Mouse (Mus musculus) neural tube, embryonic 10.5 days (tissue): Measurements from ENCODE around the gene Asb15.

Experiments
- DNase-seq: peaks from one replicate; pipeline ENCODE4 v3.0.0-alpha.2; 2017; ENCODE audit warnings: low spot score; ENCODE audit errors: extremely low spot score

Gene Asb15

DNA sequence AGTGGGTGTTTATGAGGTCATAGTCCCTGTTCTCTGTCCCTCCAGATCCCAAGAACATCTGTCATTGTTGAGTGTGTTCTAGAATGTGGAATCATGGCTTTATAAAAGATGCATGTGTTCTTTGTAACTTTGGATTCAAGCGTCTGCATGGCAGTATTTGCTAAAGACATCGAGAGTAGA is at the start of gene Asb15:
Gene Asb15 (plus strand): TSS at position 81 of the 180 bp plus-strand sequence.
- no peak for DNase-seq

DNA sequence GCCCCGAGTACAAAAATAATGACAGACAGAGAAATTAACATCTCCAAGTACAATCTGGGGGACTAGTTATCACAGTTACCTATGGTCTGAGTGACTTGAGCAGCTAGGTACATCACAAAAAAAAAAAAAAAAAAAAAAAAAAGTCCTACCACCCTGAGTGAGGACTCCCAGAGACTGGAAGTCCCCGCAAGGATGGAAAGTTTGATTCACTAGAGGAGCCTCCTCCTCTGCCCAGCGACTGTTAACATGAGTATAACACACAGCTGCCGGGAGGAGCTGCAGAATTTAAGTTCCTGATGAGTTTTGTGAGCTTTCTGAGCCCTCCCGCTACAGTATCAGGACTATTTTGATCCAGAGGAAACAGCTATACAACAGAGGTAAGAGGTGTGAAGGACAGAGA is 41.4 kb upstream of the Asb15 start:
- DNase-seq: no peak

DNA sequence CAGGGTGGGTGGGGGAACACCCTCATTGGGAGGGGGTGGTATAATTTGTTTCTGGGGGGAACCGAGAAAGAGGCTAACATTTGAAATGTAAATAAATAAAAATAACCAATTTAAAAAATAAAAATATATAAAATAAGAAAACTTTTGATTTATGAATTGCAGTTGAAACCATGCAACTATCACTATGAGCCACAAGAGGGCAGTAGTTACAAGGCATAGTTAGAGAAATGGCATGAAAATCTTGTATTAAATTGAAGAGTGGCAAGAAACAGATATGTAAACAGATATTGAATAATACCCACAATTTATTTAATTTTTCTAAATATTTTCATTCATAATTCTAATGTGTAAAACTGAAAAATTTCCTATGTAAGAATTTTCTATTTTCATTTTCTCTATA is 37.6 kb upstream of the Asb15 start:
- no peak for DNase-seq

DNA sequence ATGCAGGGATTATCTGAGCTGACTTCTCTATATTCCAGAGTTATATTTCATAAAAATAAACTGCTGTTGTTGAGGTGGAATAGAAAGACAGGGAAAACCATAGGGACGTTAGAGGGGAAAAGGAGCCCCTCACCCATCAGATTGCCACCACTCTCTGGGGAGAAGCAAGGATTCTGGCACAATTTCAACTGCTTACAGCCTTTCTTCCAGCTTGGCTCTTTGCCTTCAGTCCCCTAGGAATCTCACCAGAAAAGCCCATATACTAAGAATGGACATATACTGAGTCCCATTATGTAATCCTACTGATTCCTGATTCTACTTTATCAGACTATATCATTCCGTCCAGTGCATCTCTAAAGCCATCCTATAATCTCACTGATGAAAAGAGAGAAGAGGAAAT is 23.8 kb upstream of the Asb15 start:
- DNase-seq: no peak

DNA sequence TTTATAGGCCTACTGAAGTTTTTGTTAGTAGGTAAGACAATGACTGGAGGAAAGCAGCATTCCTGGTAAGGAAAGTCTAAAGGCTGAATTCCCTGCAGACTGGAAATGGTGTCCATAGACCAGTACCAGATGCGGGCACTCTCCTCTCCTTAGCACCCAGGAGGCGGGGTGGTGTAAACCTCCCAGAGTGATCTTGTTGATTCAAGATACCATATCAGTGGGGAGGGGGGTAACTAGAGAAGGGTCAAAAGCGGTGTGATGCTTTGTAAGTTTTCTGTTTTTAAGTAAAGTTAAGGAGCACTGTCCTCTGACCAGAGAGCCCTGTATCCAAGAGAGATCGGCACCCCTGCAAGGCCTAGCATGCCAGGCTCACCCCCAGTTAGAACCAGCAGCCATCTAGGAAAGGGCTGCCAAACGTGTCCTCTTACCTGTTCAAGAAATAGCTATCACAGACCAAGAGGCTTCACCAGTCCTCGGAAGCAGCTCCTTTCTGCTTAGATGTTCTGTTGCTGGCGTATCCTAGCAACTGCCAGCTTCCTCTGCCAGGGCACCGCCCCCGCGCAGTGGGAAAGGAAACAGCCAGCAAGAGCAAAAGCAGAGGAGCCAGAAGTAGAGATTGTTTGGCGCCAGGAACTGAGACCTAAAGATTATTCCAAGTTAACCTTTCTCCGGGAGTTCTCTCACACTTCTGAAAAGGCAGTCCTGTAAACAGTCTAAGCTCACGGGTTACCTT is 13.2 kb upstream of the Asb15 start, which contains the start of gene Iqub:
Gene Iqub (minus strand): TSS at position 516 of the 733 bp plus-strand sequence.
- peak; percentile 30 for DNase-seq

DNA sequence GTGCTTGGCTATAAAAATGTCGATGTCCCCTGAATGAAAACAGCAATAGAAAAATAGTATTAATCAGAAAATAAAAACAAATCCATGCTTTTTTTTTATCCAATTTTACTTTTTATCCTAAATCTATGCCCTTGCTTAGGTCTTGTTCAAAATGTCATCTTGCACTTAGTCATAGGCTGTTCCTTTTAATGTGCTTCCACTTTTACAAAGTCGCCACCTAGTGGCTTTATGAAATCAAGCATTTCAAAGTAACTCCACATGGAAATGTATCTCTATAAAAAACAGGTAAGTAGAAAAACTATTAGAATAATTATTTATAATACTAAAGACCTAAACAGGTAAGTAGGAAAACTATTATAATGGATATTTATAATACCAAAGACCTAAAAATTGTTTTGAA is 11.7 kb upstream of the Asb15 start:
- DNase-seq: no peak

DNA sequence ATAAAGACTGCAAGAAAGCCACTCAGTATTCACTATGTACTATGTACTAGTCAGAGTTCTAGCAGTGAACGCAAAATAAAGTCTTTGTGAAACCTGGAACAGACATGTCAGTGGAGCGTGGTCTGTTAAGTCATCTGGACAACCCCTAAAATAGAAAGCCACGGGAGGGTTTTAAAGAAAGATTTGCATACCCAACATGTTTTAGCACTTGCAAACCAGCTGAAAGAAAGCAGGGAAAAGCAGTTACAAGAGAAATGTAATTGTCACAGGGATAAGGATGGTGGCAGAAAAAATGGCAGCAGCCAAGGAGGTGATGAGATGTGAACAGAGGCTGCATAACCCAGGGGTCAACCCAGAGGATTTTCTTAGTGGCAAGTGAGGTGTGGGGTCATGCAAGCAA is 2.2 kb upstream of the Asb15 start:
- DNase-seq: no peak

DNA sequence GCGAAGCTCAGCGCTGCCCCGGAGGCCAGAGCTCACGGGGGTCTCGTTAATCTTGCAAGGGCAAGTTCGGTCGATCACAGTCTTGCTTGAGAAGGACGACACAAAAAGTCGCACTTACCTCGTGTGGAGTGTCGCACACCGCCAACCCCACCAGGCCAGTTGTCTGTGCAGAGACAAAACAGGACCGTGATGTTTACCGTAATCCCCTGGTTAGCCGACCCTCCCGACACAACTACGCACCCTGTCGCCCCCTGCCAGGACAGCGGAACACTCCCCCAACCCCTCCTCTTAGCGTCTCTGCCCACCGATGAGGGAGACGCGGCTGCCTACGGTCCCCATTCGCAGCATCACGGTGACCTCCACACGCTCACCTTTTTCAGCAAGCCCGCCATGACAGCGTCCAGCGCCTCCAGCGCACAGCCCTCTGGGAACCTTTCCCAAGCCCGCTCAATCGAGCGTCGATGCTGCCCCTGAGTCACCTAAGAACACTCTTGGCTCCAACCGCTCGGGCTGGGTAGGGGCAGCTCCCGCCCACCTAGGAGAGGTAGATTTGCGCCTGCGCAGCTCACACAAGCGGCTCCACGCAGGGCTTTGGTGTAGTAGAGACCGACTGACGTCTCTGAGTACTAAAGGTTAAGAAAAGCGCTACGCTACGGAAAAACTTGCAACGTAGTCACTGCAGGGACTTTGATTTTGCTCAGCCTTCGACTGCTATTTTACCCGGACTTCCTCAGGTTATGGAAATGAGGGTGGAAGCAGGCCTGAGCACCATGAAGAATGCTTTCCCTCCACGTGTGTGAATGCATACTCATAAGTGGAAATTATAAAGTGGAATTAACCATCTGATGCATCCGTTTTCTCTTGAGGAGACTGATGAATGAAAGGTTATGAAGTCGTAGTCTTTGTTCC is 535 bp upstream of the Asb15 start, which contains the start of gene Ndufa5:
Gene Ndufa5 (minus strand): TSS at position 859 of the 909 bp plus-strand sequence.
- peak; percentile 91 for DNase-seq

DNA sequence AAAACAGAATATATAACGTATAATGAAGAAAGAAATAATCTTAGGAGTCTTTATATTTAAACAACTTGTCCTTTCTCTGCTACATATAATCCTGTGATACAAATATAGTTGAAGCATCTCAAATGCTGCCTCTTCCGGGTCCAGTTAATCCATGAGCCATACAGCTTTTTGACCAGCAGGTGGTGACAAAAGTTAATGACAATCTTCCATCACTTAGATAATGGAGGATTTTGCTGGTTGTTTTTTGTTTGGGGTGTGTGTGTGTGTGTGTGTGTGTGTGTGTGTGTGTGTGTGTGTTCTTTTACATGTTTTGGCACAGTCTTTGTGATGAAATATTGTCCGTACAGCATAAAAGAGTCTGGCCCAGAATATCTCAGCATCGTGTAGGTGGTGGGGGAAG is 2.2 kb downstream of the Asb15 start:
- DNase-seq: no peak

DNA sequence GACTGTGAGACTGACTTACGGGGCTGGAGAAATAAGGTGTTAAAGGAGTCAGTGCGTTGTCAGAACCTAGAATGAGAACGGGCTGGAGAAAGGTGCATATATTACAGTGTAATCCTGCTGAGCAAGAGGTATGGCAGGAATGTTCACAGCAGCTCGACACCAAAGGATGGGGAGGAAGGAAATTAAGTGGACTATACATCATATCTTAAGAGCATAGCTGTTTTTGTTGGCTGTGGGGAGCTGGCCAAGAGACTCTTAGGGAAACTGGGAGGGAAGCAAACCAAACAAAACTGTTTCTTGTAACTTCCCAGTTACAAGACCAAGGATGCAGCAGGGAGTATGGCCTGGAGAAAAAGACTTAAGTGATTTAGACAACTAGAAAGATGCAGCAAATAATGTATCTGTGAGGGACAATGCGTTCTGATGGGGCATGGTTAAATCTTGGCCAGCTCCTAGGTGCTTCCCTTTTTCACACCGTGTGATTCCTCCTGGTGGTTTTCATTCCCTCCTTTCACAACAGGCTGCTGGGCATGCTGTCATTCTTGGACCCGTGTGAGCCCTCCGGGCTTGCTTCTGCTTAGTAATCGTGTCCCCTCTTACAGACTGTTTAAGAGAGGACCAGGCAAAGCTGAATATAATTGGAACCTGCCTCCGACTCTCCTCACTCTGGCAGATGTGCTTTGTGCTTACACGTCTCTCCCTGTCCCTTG is 2.9 kb downstream of the Asb15 start:
- no peak for DNase-seq

DNA sequence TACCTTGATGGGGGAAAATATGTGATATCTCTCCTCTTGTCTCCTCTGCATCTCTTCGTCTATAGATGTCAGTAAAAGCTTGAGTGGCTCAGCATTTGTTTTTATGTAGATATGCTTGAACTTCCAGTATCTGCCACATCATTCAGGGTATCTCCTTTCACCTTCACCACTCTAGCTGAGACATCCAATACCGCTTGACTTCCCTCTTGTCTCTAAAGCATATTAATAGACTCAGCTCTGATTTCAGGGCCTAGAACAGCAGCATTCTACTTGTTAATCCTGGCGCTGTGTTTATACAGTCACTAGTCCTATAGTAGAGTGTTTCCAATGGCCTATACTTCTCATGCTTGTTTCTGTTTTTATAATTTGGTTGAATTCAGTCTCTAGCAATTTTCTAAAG is 4.9 kb downstream of the Asb15 start:
- no peak for DNase-seq

DNA sequence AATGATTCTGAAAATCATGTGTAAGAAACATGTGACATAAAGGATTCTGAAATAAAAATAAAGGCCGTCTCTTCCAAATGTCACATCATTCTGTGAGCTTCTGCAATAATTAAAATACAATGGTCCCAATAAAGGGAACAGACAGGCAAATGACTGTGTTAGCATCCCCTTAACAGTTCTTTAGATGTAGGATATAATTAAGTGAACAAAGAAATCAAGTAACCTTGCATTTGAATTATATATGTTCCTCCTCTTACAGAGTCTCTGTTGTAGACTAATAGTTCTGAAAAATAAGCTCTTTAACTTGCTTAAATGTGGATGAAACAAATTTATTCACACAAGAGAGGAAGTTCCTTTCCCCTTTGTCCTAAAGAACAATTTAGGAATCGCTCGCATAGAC is 10.5 kb downstream of the Asb15 start:
- no peak for DNase-seq

DNA sequence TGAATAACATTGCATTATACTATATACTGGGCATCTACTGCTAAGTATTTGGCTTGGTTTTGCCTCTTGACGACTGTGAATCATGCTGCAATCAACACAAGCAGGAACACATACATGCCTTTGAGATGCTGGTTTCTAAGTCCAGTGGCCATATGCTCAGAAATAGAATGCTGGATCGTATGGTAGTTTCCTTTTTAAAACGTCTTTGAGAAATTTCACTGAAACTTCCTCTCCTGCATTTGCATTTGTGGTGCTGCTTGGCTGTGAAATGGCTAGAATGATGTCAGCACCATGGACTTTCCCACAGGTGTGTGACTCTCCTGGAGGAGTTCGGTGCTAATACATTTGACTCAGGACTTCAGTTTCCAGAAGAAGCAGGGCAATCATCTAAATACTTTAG is 12.2 kb downstream of the Asb15 start:
- DNase-seq: no peak

DNA sequence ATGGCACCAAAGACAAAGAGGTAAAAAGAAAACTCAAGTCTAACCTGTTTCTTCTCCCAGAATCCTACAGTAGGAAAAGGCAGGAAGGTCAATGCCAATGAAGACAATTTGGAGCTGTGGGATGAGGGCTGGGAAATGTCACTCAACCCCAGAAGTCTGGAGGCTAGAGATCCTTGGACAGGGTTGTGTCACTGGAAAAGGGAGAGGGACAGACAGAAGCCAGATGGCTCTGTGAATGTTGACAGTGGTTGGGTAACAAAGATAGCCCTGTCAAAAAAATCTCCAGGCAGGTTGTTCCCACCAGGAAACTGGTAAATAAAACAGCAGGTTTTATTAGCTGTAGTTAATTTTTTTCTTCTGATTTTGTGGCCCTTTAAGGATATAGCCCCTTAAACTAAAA is 14.4 kb downstream of the Asb15 start:
- DNase-seq: no peak

DNA sequence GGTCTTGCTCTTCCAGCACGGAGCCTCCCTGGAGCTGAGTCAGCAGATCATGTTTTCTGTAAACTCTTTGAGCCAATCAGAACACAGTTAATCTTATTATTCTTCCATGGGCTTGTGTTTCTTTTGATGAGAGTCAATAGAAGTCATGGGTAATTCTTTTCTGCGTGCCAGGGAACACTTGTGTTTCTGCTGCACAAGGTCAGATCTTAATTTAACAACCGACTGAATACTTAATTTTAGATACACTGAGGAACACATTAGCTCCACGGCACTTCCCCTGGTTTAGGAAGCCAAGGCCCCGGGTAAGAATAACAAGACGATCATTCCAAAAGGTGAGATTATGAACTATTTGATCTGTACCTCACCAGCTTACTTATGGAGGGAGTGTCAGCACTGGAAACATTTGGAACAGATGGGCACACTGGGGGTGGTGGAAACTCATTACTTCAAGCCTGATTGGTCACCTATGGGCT is 15.2 kb downstream of the Asb15 start:
- no peak for DNase-seq

DNA sequence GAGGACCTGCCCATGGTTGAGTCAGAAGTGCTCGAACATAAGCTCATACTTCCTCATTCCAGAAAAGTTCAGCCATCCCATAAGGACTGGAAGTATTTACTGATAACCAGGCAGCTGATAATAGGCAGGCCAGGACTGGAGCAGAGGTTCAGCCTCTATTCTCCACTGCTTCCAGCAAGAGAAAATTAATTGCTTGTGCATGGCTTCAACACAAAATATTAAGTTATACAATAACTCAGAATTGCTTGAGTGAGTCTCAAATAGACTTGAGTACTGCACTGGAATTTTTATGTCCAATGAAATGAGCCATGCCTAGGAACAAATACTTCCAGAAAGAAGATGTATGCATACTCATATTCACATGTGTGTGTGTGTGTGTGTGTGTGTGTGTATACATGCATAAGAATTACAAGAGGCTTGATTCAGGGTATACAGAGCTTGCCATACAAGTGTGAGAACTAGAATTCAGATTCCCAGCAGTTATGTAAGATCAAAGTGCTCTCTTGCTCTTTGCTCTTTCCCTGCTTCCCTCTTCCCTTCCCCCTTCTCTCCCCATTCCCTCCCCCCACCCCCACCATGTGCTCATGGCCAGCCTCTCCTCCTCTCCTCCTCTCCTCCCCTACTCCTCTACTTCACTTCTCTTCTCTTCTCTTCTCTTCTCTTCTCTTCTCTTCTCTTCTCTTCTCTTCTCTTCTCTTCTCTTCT is 18.9 kb downstream of the Asb15 start:
- DNase-seq: no peak

DNA sequence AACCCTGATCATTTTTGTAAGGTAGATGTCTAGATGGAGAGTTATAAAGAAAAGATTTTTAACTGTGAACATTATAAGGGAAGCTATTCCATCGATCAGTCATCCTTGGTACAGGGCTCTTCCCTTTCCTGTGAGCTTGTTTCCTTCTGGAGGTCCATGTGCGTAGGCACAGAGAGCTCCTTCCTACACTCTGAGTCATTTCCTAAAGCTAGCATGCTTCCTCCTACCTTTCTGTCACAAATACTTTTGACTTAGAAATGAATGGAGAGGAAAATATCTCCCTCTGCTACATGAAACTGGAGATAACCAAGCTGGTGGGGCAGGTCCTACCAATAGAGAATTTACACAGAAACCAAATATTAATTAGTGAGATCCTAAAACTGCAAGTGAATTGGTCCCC is 21.9 kb downstream of the Asb15 start:
- DNase-seq: no peak

DNA sequence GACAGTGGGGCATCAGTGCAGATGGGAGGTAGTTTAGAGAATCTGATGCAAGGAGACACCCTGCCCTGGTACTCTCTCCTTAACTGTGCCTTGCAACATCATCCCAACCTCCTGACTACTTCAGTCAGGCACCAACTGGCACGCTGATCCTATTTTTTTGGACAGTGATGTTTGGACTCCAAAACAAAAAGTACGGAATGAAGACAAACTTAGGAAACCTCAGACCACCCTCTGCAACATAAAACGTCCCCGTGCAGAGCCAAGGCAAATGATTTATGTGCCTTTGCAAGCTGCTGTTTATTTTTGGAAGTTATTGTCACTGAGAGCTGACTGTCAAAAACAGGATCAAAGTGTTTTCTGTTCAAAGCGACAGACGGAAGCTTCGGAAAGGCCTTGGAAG is 24.1 kb downstream of the Asb15 start:
- DNase-seq: no peak

DNA sequence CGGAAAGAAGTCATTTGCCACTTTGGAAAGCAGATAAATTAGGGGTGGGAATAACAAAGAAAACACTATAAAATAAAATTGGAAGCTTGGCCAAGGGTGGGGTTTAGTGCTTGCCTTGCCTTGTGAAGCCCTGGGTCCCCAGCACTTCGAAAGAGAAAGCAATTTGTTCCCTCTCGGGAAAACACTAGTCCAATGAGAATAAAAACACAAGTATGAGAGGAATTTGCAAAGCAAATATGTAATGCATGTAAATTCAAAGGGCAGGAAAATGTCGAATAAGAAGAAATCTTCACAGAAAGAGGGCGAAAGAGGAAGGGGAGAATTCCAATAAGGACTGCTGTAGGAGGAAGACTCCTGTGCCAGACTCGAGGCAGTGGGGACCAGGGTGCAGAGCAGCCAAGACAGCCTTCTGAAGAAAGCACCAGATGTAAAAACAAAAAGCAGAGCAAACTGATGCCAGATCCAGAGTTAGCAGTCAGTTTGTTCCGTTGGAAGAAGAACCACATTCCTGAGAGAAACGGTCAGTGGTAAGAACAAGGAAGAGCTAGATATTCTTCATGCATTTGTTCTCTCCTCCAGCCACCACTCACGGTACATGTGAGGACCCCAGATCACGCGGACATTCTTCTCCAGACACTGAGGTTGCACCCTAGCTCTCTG is 26.6 kb downstream of the Asb15 start:
- DNase-seq: no peak

DNA sequence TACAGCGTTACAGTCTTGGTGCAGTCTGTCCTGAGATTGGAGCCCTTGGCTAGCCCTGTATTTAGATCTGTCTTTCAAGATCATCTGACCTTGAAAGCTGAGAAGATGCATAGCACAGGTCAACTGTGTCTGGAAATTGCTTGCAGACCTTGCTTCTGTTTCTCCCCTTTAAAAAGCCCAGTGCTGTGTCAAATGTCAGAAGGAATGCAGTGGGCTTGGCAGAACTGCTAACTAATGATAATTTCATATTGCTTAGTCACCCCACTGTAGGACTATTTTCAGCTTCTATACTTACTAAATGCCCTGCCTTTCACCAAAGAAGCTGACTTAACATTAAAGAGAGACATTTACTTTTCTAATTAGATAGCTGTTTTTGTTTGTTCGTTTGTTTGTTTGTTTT is 27.5 kb downstream of the Asb15 start:
- no peak for DNase-seq

DNA sequence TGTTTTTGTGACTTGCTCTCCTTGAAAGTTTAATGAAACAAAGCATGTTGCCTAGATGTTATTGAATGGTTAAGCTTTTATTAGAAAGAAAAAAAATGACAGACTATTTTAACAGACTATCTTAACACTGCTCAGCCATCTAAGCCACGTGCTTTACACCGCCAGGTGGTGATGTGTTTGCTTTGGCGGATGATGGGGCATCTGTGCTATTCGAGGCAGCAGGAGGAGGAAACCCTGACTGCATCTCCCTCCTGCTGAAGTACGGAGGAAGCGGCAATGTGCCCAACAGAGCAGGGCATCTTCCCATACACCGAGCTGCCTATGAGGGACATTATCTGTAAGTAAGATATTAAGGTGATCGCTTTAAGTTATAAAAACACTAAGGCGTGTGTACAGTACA is 36.1 kb downstream of the Asb15 start:
- no peak for DNase-seq
